Mouse (Mus musculus) gonadal fat pad, adult 2 months (tissue): Measurements from ENCODE around the gene Kcnj10. TPM values are rescaled to one million over a fixed set of nuclear protein-coding genes. Genes with fewer than 3 reads are reported as not detected.

ENCODE experiments used
- polyA plus RNA-seq: library from polyadenylated mRNA; depleted of rRNA; stranded (reverse); fragments of >200 nt; gene quantifications from 2 replicates; pipeline ENCODE4 v1.2.3, GENCODE M21; 2012; rRNA removed

Kcnj10 gene
- polyA plus RNA-seq, 1 experiment: 0.19 TPM

Other genes with a start within 250 kb of the Kcnj10 start
- gene Pex19, start 214.5 kb upstream of the Kcnj10 start, polyA plus RNA-seq: 113 and 201 TPM in 2 replicates
- 77.2 and 89.5 TPM in 2 replicates for gene Dcaf8, start 193.1 kb upstream of the Kcnj10 start, polyA plus RNA-seq
- gene Pea15a, start 134.4 kb upstream of the Kcnj10 start, polyA plus RNA-seq: 148 and 165 TPM in 2 replicates
- gene Casq1, start 121.3 kb upstream of the Kcnj10 start, polyA plus RNA-seq: 8.5 and 14.4 TPM in 2 replicates
- gene Atp1a4, start 82.8 kb upstream of the Kcnj10 start, polyA plus RNA-seq: 2.7 and 4.3 TPM in 2 replicates
- gene Igsf8, start 79.6 kb upstream of the Kcnj10 start, polyA plus RNA-seq: 88.9 and 98.2 TPM in 2 replicates
- gene Atp1a2, start 43.1 kb upstream of the Kcnj10 start, polyA plus RNA-seq: 167 and 195 TPM in 2 replicates
- 0.24 and 0.42 TPM in 2 replicates for gene Kcnj9, start 11.9 kb upstream of the Kcnj10 start, polyA plus RNA-seq
- 6.6 and 8.0 TPM in 2 replicates for gene Pigm, start 35.3 kb downstream of the Kcnj10 start, polyA plus RNA-seq
- 14.2 and 18.2 TPM in 2 replicates for gene Slamf9, start 134.1 kb downstream of the Kcnj10 start, polyA plus RNA-seq
- gene Igsf9, start 140.6 kb downstream of the Kcnj10 start, polyA plus RNA-seq: 17.5 and 19.5 TPM in 2 replicates
- gene Tagln2, start 158.8 kb downstream of the Kcnj10 start, polyA plus RNA-seq: 240 and 287 TPM in 2 replicates
- gene Cfap45, start 179.6 kb downstream of the Kcnj10 start, polyA plus RNA-seq: 2.6 and 5.3 TPM in 2 replicates
- gene Vsig8, start 214.7 kb downstream of the Kcnj10 start, polyA plus RNA-seq: 0.79 and 0.92 TPM in 2 replicates
- gene Slamf8, start 249.4 kb downstream of the Kcnj10 start, polyA plus RNA-seq: 2.4 and 3.1 TPM in 2 replicates